Mouse (Mus musculus): ENCODE measurements at regions not wholly inside any gene's neighbourhood (a gene's known extent, or its start where the extent isn't known, plus 50 kb on each side); places are given as distances from the start of the nearest gene placed in this dataset.

- no peak overlapping the region for H3K27ac ChIP-seq (ENCODE audit: insufficient read depth, low read length)
- no peak overlapping the region for H3K4me3 ChIP-seq (replicated peaks; ENCODE audit: insufficient read depth, low read depth, low read length)
- DNase-seq = peak; percentile 15 to 49
- H3K4me1 ChIP-seq (ENCODE audit: control insufficient read depth, insufficient read depth, low read length) = no peaks in the 10 kb centered on the region
- WGBS = 6% methylated on average over 8 of the region's 8 CpGs
- TF ChIP-seq POLR2A (IDR thresholded peaks at IDR 0.05; ENCODE audit: borderline replicate concordance, insufficient read depth, low read length) (no peak), CTCF (IDR thresholded peaks at IDR 0.05; ENCODE audit: borderline replicate concordance, insufficient read depth, low read depth, low read length) (no peak)
- H3K27me3 ChIP-seq (ENCODE audit: control insufficient read depth, insufficient read depth, low read length) = no peaks in the 10 kb centered on the region
These were observed 464.4 kb downstream of the Lrig3 start for GRCm38 (mm10) chr10:126430346-126430745.

GRCm38 (mm10) chr10:126429502-126429901 lies 463.5 kb downstream of the Lrig3 start:
- Histone ChIP-seq H3K4me3 (replicated peaks; ENCODE audit: insufficient read depth, low read depth, low read length) (no peak overlapping the region), H3K4me1 (ENCODE audit: control insufficient read depth, insufficient read depth, low read length) (no peaks in the 10 kb centered on the region), H3K27me3 (ENCODE audit: control insufficient read depth, insufficient read depth, low read length) (no peaks in the 10 kb centered on the region), H3K27ac (ENCODE audit: insufficient read depth, low read length) (no peak overlapping the region)
- no peak for DNase-seq
- no peak for TF ChIP-seq POLR2A (IDR thresholded peaks at IDR 0.05; ENCODE audit: borderline replicate concordance, insufficient read depth, low read length)
- no peak for TF ChIP-seq CTCF (IDR thresholded peaks at IDR 0.05; ENCODE audit: borderline replicate concordance, insufficient read depth, low read depth, low read length)
- 95% methylated on average over 1 of the region's 1 CpGs for WGBS

DNA sequence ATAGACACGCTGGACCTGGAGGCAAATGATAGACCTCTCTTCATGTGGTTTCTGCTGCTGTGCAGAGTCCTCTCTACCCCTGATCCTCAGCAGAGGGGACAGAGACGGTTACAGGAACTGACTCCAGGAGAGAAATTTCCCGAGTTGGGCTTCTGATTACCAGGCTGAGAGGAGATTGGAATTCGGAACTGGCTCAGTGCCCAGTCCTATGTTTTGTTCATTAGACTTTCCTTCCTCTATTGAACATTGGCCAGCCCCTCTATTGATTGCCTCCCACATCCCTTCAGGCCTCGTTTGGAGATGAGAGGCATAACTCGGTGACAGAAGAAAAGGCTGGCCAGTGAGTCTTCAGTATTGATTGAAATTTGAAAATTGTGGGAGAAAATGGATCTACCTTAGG lies 456.1 kb downstream of the Lrig3 start:
- Histone ChIP-seq H3K4me1 (ENCODE audit: control insufficient read depth, insufficient read depth, low read length) (no peaks in the 10 kb centered on the region), H3K27me3 (ENCODE audit: control insufficient read depth, insufficient read depth, low read length) (no peaks in the 10 kb centered on the region), H3K27ac (ENCODE audit: insufficient read depth, low read length) (no peak overlapping the region), H3K4me3 (replicated peaks; ENCODE audit: insufficient read depth, low read depth, low read length) (no peak overlapping the region)
- 29% methylated on average over 6 of the region's 6 CpGs for WGBS
- no peak for TF ChIP-seq POLR2A (IDR thresholded peaks at IDR 0.05; ENCODE audit: borderline replicate concordance, insufficient read depth, low read length)
- no peak for DNase-seq

GRCm38 (mm10) chr10:126413786-126414185 lies 447.8 kb downstream of the Lrig3 start:
- no peak for DNase-seq
- no peak overlapping the region for H3K4me3 ChIP-seq (replicated peaks; ENCODE audit: insufficient read depth, low read depth, low read length)
- H3K4me1 ChIP-seq (ENCODE audit: control insufficient read depth, insufficient read depth, low read length) = no peaks in the 10 kb centered on the region
- no peak overlapping the region for H3K27ac ChIP-seq (ENCODE audit: insufficient read depth, low read length)
- TF ChIP-seq CTCF (IDR thresholded peaks at IDR 0.05; ENCODE audit: borderline replicate concordance, insufficient read depth, low read depth, low read length) = no peak
- no peak for TF ChIP-seq POLR2A (IDR thresholded peaks at IDR 0.05; ENCODE audit: borderline replicate concordance, insufficient read depth, low read length)
- WGBS = 92% methylated on average over 7 of the region's 7 CpGs
- H3K27me3 ChIP-seq (ENCODE audit: control insufficient read depth, insufficient read depth, low read length) = no peaks in the 10 kb centered on the region

DNA sequence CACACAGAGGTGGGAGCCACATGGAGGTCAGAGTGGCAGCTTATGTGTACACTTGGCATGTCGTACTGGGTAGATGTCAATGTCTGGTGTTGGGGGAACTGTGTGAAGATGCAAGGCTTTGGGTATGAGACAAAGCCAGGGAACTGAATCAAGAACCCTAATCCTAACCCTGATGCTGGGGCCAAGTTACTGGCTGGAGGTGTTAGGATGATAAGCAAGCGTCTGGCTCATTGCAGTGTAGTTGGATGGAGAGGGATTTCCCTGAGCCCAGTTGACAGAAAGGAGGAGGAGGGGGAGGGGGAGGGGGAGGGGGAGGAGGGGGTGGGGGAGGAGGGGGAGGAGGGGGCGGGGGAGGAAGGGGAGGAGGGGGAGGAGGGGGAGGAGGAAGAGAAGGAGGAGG lies 426.3 kb downstream of the Lrig3 start:
- H3K4me1 ChIP-seq (ENCODE audit: control insufficient read depth, insufficient read depth, low read length) = no peaks in the 10 kb centered on the region
- H3K4me3 ChIP-seq (replicated peaks; ENCODE audit: insufficient read depth, low read depth, low read length) = no peak overlapping the region
- no peak for DNase-seq
- WGBS = 43% methylated on average over 2 of the region's 3 CpGs
- no peaks in the 10 kb centered on the region for H3K27me3 ChIP-seq (ENCODE audit: control insufficient read depth, insufficient read depth, low read length)
- TF ChIP-seq CTCF (IDR thresholded peaks at IDR 0.05; ENCODE audit: borderline replicate concordance, insufficient read depth, low read depth, low read length) (no peak), POLR2A (IDR thresholded peaks at IDR 0.05; ENCODE audit: borderline replicate concordance, insufficient read depth, low read length) (no peak)
- no peak overlapping the region for H3K27ac ChIP-seq (ENCODE audit: insufficient read depth, low read length)

- Histone ChIP-seq H3K4me3 (replicated peaks; ENCODE audit: insufficient read depth, low read depth, low read length) (no peak overlapping the region), H3K27me3 (ENCODE audit: control insufficient read depth, insufficient read depth, low read length) (no peaks in the 10 kb centered on the region), H3K27ac (ENCODE audit: insufficient read depth, low read length) (no peak overlapping the region), H3K4me1 (ENCODE audit: control insufficient read depth, insufficient read depth, low read length) (no peaks in the 10 kb centered on the region)
- 40% methylated on average over 6 of the region's 6 CpGs for WGBS
- no peak for DNase-seq
- TF ChIP-seq POLR2A (IDR thresholded peaks at IDR 0.05; ENCODE audit: borderline replicate concordance, insufficient read depth, low read length) (no peak), CTCF (IDR thresholded peaks at IDR 0.05; ENCODE audit: borderline replicate concordance, insufficient read depth, low read depth, low read length) (no peak)
These were observed 425.8 kb downstream of the Lrig3 start for GRCm38 (mm10) chr10:126391770-126392169.

DNA sequence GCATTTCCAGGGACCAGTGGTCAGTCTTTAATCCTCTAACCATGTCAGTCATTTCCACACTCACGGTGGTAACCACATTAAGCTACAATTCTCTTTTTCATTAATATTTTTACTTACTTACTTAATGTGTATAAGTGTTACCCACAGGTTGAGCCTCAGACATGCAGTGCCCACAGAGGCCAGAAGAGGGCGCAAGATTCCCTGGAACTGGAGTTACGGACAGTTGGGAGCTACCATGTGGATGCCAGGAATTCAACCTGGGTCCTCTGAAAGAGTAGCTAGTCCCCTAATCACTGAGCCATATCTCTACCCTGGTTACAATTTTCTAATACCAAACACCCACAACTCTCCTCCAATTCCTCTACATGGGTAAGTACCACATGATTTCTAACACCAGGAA lies 420.5 kb downstream of the Lrig3 start:
- Histone ChIP-seq H3K4me3 (replicated peaks; ENCODE audit: insufficient read depth, low read depth, low read length) (no peak overlapping the region), H3K27ac (ENCODE audit: insufficient read depth, low read length) (no peak overlapping the region), H3K4me1 (ENCODE audit: control insufficient read depth, insufficient read depth, low read length) (no peaks in the 10 kb centered on the region), H3K27me3 (ENCODE audit: control insufficient read depth, insufficient read depth, low read length) (no peaks in the 10 kb centered on the region)
- TF ChIP-seq CTCF (IDR thresholded peaks at IDR 0.05; ENCODE audit: borderline replicate concordance, insufficient read depth, low read depth, low read length) = no peak
- no peak for TF ChIP-seq POLR2A (IDR thresholded peaks at IDR 0.05; ENCODE audit: borderline replicate concordance, insufficient read depth, low read length)
- no peak for DNase-seq
- WGBS = 76% methylated on average over 3 of the region's 3 CpGs

DNA sequence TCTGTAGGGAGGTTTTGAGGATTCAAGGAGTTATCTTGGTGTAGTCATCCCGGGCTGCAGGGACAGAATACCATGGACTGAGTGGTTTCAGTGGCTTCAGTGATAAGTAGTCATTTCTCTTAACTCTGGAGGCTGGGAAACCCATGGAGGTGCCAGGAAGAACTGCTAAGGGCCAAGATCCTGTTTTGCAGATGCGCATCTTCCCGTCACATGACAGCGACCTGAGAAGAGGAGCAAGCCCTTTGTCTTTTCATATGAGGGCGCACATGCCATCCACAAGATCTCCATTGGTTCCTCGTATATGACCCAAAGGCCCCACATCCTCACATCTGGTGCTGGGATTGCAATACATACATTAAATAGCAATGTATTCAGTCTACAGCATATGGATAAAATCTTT lies 419.7 kb downstream of the Lrig3 start:
- Histone ChIP-seq H3K27me3 (ENCODE audit: control insufficient read depth, insufficient read depth, low read length) (no peaks in the 10 kb centered on the region), H3K4me3 (replicated peaks; ENCODE audit: insufficient read depth, low read depth, low read length) (no peak overlapping the region), H3K27ac (ENCODE audit: insufficient read depth, low read length) (no peak overlapping the region), H3K4me1 (ENCODE audit: control insufficient read depth, insufficient read depth, low read length) (no peaks in the 10 kb centered on the region)
- no peak for DNase-seq
- TF ChIP-seq POLR2A (IDR thresholded peaks at IDR 0.05; ENCODE audit: borderline replicate concordance, insufficient read depth, low read length) = no peak
- 97% methylated on average over 6 of the region's 6 CpGs for WGBS

DNA sequence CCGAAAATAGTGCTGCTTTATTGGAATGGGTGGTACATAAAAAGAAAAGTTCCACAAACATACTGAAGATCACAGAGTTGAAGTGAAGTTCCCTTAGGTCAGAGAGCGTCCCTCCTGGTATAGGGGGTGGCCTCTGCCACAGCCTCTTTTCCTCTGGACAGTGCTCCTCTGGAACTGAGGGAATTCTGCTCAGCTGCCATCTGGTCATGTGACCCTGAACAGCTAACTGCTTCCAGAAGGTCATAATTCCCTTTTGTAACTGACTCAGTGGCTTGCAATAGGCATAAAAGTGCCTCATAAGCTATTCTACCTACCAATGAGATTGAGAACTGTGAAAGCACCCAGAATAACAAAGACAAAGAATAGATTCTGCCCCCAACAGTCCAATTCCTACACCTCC lies 414.4 kb downstream of the Lrig3 start:
- TF ChIP-seq CTCF (IDR thresholded peaks at IDR 0.05; ENCODE audit: borderline replicate concordance, insufficient read depth, low read depth, low read length) (no peak), POLR2A (IDR thresholded peaks at IDR 0.05; ENCODE audit: borderline replicate concordance, insufficient read depth, low read length) (no peak)
- Histone ChIP-seq H3K27ac (ENCODE audit: insufficient read depth, low read length) (no peak overlapping the region), H3K4me3 (replicated peaks; ENCODE audit: insufficient read depth, low read depth, low read length) (no peak overlapping the region), H3K27me3 (ENCODE audit: control insufficient read depth, insufficient read depth, low read length) (no peaks in the 10 kb centered on the region), H3K4me1 (ENCODE audit: control insufficient read depth, insufficient read depth, low read length) (no peaks in the 10 kb centered on the region)
- no peak for DNase-seq
- WGBS = 95% methylated on average over 2 of the region's 2 CpGs

All from cerebellum, adult 2 months (tissue).